In genomic region chr5:134314068-134314674, GRCm38 (mm10) we compare ENCODE assay signal across 8 mouse cellular contexts. TPM values are rescaled to one million over a fixed set of nuclear protein-coding genes. Genes with fewer than 3 reads are reported as not detected.
DNase-seq lines count a peak whose midpoint lies in the region; ATAC-seq and TF ChIP-seq lines count a peak whose summit lies in the region.

No protein-coding gene starts in this region.

- H3K36me3 ChIP-seq in heart, embryonic 16.5 days (ENCODE audit: control insufficient read depth, insufficient read depth): peaks cover 20% of the 10 kb centered on the region
- peaks cover 28% of the 10 kb centered on the region for H3K36me3 ChIP-seq in liver, embryonic 12.5 days
- H3K36me3 ChIP-seq in neural tube, embryonic 13.5 days: peaks cover 24% of the 10 kb centered on the region

- H3K4me3 ChIP-seq in cortical plate, adult 2 months (ENCODE audit: insufficient read depth, low read length): peak overlapping the region; percentile 100
- peak overlapping the region; percentile 94 for H3K4me3 ChIP-seq in heart, embryonic 16.5 days (ENCODE audit: low read length)
- peak overlapping the region; percentile 91 for H3K4me3 ChIP-seq in liver, embryonic 12.5 days
- peak overlapping the region; percentile 86 for H3K4me3 ChIP-seq in neural tube, embryonic 13.5 days

- peak overlapping the region; percentile 82 for H3K4me2 ChIP-seq in heart, embryonic 16.5 days (ENCODE audit: low read depth, low read length)
- peak overlapping the region; percentile 98 for H3K4me2 ChIP-seq in liver, embryonic 12.5 days
- peak overlapping the region; percentile 76 for H3K4me2 ChIP-seq in neural tube, embryonic 13.5 days

- peak overlapping the region; percentile 100 for H3K9ac ChIP-seq in heart, embryonic 16.5 days (ENCODE audit: low read length)
- H3K9ac ChIP-seq in liver, embryonic 12.5 days: peak overlapping the region; percentile 97
- peak overlapping the region; percentile 100 for H3K9ac ChIP-seq in neural tube, embryonic 13.5 days

- H3K4me1 ChIP-seq in cortical plate, adult 2 months (ENCODE audit: control insufficient read depth, insufficient read depth, low read length): peaks cover 1% of the 10 kb centered on the region; the same call in 1 of the 2 replicates
- H3K4me1 ChIP-seq in heart, embryonic 16.5 days (ENCODE audit: control insufficient read depth, insufficient read depth, low read length): peaks cover 30% of the 10 kb centered on the region
- peaks cover 42% of the 10 kb centered on the region for H3K4me1 ChIP-seq in liver, embryonic 12.5 days
- peaks cover 50% of the 10 kb centered on the region for H3K4me1 ChIP-seq in neural tube, embryonic 13.5 days (replicated peaks)

- WGBS in heart, embryonic 16.5 days: under 1% methylated on average over 46 of the region's 64 CpGs
- WGBS in liver, embryonic 12.5 days (ENCODE audit: insufficient replicate concordance): under 1% methylated on average over 46 of the region's 64 CpGs
- under 1% methylated on average over 59 of the region's 64 CpGs for WGBS in neural tube, embryonic 13.5 days

- no peak for TF ChIP-seq CTCF in cortical plate, adult 2 months (IDR thresholded peaks at IDR 0.05; ENCODE audit: extremely low read depth, insufficient read depth, low read length)

- DNase-seq in cerebellum, adult 11-12 months: peak; percentile 80
- no peak for DNase-seq in cerebellum, postnatal 36 days
- DNase-seq in A20 (ENCODE audit: low read depth, low spot score): peak; percentile 86
- DNase-seq in MN1 (ENCODE audit: low spot score): no peak

- H3K9me3 ChIP-seq in heart, embryonic 16.5 days (replicated peaks; ENCODE audit: control insufficient read depth, low read length): no peaks in the 10 kb centered on the region
- H3K9me3 ChIP-seq in liver, embryonic 12.5 days (replicated peaks): no peaks in the 10 kb centered on the region
- no peaks in the 10 kb centered on the region for H3K9me3 ChIP-seq in neural tube, embryonic 13.5 days

- peak; percentile 16 for ATAC-seq in heart, embryonic 16.5 days (replicated peaks; ENCODE audit: extremely low read depth, insufficient read depth, low FRiP score)
- ATAC-seq in liver, embryonic 12.5 days: peak; percentile 30
- peak; percentile 53 for ATAC-seq in neural tube, embryonic 13.5 days (ENCODE audit: low read depth)

- no peaks in the 10 kb centered on the region for H3K27me3 ChIP-seq in heart, embryonic 16.5 days (ENCODE audit: control insufficient read depth, insufficient read depth, low read length)
- H3K27me3 ChIP-seq in liver, embryonic 12.5 days (replicated peaks): no peaks in the 10 kb centered on the region
- no peaks in the 10 kb centered on the region for H3K27me3 ChIP-seq in neural tube, embryonic 13.5 days

- TF ChIP-seq POLR2A in cortical plate, adult 2 months (IDR thresholded peaks at IDR 0.05; ENCODE audit: extremely low read depth, insufficient read depth, low read length): no peak

- H3K27ac ChIP-seq in cortical plate, adult 2 months (ENCODE audit: insufficient read depth, low read length): peak overlapping the region; percentile 100
- H3K27ac ChIP-seq in heart, embryonic 16.5 days (ENCODE audit: low read length): peak overlapping the region; percentile 100
- H3K27ac ChIP-seq in liver, embryonic 12.5 days: peak overlapping the region; percentile 96
- peak overlapping the region; percentile 100 for H3K27ac ChIP-seq in neural tube, embryonic 13.5 days (replicated peaks)

RNA-seq across cellular contexts. Expression of gene Gtf2i, which starts 0.4 kb away (rescaled TPM):
- polyA plus RNA-seq in cortical plate, adult 2 months (2012; rRNA removed): 149 and 157 TPM in 2 replicates
- polyA plus RNA-seq in heart, embryonic 16.5 days (2015; fragmentation: Nextera tagmentation; extraction: Ambion mirVana): 116 and 132 TPM in 2 replicates
- 65.4 and 65.6 TPM in 2 replicates for polyA plus RNA-seq in liver, embryonic 12.5 days (2016; fragmentation: Nextera tagmentation; extraction: Ambion mirVana)
- 188 and 247 TPM in 2 replicates for polyA plus RNA-seq in neural tube, embryonic 13.5 days (2015; fragmentation: Nextera tagmentation; extraction: Ambion mirVana)

Comparison
In these comparisons a context has a peak if more than half of its experiments do, and no peak if none do; other contexts are left out.
1. DNase-seq: peak in cerebellum, adult 11-12 months (single experiment) and A20 (single experiment); none in cerebellum, postnatal 36 days (0 of 2) and MN1 (single experiment).
2. Peak in every context shown above with its lines, with median percentiles within 50 percentile points of each other: H3K27ac ChIP-seq, H3K4me3 ChIP-seq, ATAC-seq, H3K4me2 ChIP-seq and H3K9ac ChIP-seq.